Mouse (Mus musculus) hindbrain, postnatal 0 days (tissue): ENCODE measurements around the gene Plcl2. TPM values are rescaled to one million over a fixed set of nuclear protein-coding genes. Genes with fewer than 3 reads are reported as not detected.
A peak's percentile ranks its signal among the peaks of the same experiment; 100 is the strongest.

Experiments
- ATAC-seq: fragments of 200-750 bp; cut with Nextera tagmentation; 2 replicates; pipeline ENCODE4 v1.8.0; 2017; ENCODE audit warnings: mild to moderate bottlenecking, moderate TSS enrichment, moderate library complexity
- DNase-seq: peaks from one replicate; pipeline ENCODE4 v3.0.0-alpha.2; 2015; ENCODE audit warnings: low spot score
- H3K27ac ChIP-seq: fragments of 300-500 bp; sonication (generic); 2 replicates; pipeline ENCODE4 v1.5.1; 2014; ENCODE audit warnings: mild to moderate bottlenecking
- H3K27me3 ChIP-seq: fragments of 300-500 bp; sonication (generic); 2 replicates; pipeline ENCODE4 v1.6.1; 2014; ENCODE audit warnings: low read length, mixed read lengths; ENCODE audit not compliant: insufficient read depth
- H3K36me3 ChIP-seq: fragments of 300-500 bp; sonication (generic); 2 replicates; pipeline ENCODE4 v1.6.1; 2014; ENCODE audit warnings: low read length, mixed read lengths; ENCODE audit not compliant: insufficient read depth
- H3K4me1 ChIP-seq: fragments of 300-500 bp; sonication (generic); 2 replicates; pipeline ENCODE4 v1.6.1; 2014; ENCODE audit warnings: antibody characterized with exemption, low read length, mixed read lengths; ENCODE audit not compliant: insufficient read depth
- H3K4me2 ChIP-seq: fragments of 300-500 bp; sonication (generic); 2 replicates; pipeline ENCODE4 v1.6.1; 2014; ENCODE audit warnings: low read depth, mild to moderate bottlenecking, low read length, moderate library complexity, mixed read lengths
- H3K4me3 ChIP-seq: fragments of 300-500 bp; sonication (generic); 2 replicates; pipeline ENCODE4 v1.5.1; 2014; ENCODE audit warnings: low read length
- H3K9ac ChIP-seq: fragments of 300-500 bp; sonication (generic); replicated peaks from 2 replicates; pipeline ENCODE4 v1.6.1; 2014; ENCODE audit warnings: mild to moderate bottlenecking, low read length, moderate library complexity, mixed read lengths
- H3K9me3 ChIP-seq: fragments of 300-500 bp; sonication (generic); 2 replicates; pipeline ENCODE4 v1.6.1; 2016; ENCODE audit warnings: low read length, mixed read lengths
- CTCF ChIP-seq: IDR thresholded peaks from 2 replicates; pipeline ENCODE4 v1.5.1; 2016; ENCODE audit warnings: antibody characterized with exemption, control low read depth, low read depth
- WGBS: fragments of 180-500 bp; shearing (Covaris S2); extraction: QIAGEN DNeasy Blood & Tissue Kit; methylation state at CpG from one replicate; pipeline ENCODE4 v1.1.7; 2014; 5-methylcytosine and 5-hydroxymethylcytosine counted together
- polyA plus RNA-seq: library from polyadenylated mRNA; unstranded; fragments of >200 nt; fragmentation: Nextera tagmentation; extraction: Ambion mirVana; gene quantifications from 2 replicates; pipeline ENCODE4 v1.2.1, GENCODE M21; 2015
- total RNA-seq: library from RNA; depleted of rRNA; stranded (reverse); fragments of >200 nt; gene quantifications from 2 replicates; pipeline ENCODE4 v1.2.3, GENCODE M21; 2014

The Plcl2 gene
- total and polyA plus RNA-seq, 2 experiments from 2014 or later: 8.3 to 41.2 TPM

GRCm38 (mm10) chr17:50710497-50711222, 201.5 kb downstream of the Plcl2 start:
- WGBS: 48% methylated on average over 7 of the region's 7 CpGs
- 0 out of 2 replicates have a peak, but pooled peaks cover 2% of the 10 kb centered on the region for H3K9me3 ChIP-seq
- H3K4me3 ChIP-seq: no peak overlapping the region
- DNase-seq (peak; percentile 40), ATAC-seq (no peak; the same call in 1 of the 2 replicates)
- H3K4me2 ChIP-seq: no peak overlapping the region
- no peaks in the 10 kb centered on the region for H3K4me1 ChIP-seq
- H3K36me3 ChIP-seq: no peaks in the 10 kb centered on the region
- no peak overlapping the region for H3K27ac ChIP-seq
- no peaks in the 10 kb centered on the region for H3K27me3 ChIP-seq
- TF ChIP-seq CTCF: no peak
- no peak overlapping the region for H3K9ac ChIP-seq

GRCm38 (mm10) chr17:50717586-50717985, 208.4 kb downstream of the Plcl2 start:
- ATAC-seq: no peak
- H3K4me1 ChIP-seq: no peaks in the 10 kb centered on the region
- H3K27me3 ChIP-seq: no peaks in the 10 kb centered on the region
- no peak overlapping the region for H3K4me2 ChIP-seq
- H3K9ac ChIP-seq: no peak overlapping the region
- TF ChIP-seq CTCF: no peak
- H3K9me3 ChIP-seq: 0 out of 2 replicates have a peak, but pooled peaks cover 2% of the 10 kb centered on the region
- DNase-seq: no peak
- H3K4me3 ChIP-seq: no peak overlapping the region
- no peak overlapping the region for H3K27ac ChIP-seq
- 78% methylated on average over 5 of the region's 5 CpGs for WGBS
- H3K36me3 ChIP-seq: no peaks in the 10 kb centered on the region

GRCm38 (mm10) chr17:50724376-50724775, 215.2 kb downstream of the Plcl2 start:
- Histone ChIP-seq H3K27me3 (no peaks in the 10 kb centered on the region), H3K9ac (no peak overlapping the region), H3K4me1 (no peaks in the 10 kb centered on the region), H3K4me3 (no peak overlapping the region), H3K27ac (no peak overlapping the region), H3K9me3 (no peaks in the 10 kb centered on the region), H3K36me3 (no peaks in the 10 kb centered on the region), H3K4me2 (no peak overlapping the region)
- ATAC-seq (no peak), DNase-seq (no peak)
- WGBS: 53% methylated on average over 2 of the region's 2 CpGs
- no peak for TF ChIP-seq CTCF

- H3K4me3 ChIP-seq: no peak overlapping the region
- no peaks in the 10 kb centered on the region for H3K9me3 ChIP-seq
- H3K36me3 ChIP-seq: no peaks in the 10 kb centered on the region
- H3K4me2 ChIP-seq: no peak overlapping the region
- no peak overlapping the region for H3K9ac ChIP-seq
- no peaks in the 10 kb centered on the region for H3K4me1 ChIP-seq
- H3K27me3 ChIP-seq: no peaks in the 10 kb centered on the region
- no peak overlapping the region for H3K27ac ChIP-seq
- TF ChIP-seq CTCF: no peak
- ATAC-seq: no peak
- DNase-seq: no peak
- WGBS: 80% methylated on average over 2 of the region's 2 CpGs
Measured at GRCm38 (mm10) chr17:50726265-50726664, 217.1 kb downstream of the Plcl2 start.

GRCm38 (mm10) chr17:50729031-50729430, 219.8 kb downstream of the Plcl2 start:
- H3K4me3 ChIP-seq: no peak overlapping the region
- H3K9me3 ChIP-seq: no peaks in the 10 kb centered on the region
- WGBS: 100% methylated on average over 2 of the region's 2 CpGs
- no peaks in the 10 kb centered on the region for H3K4me1 ChIP-seq
- no peak overlapping the region for H3K27ac ChIP-seq
- no peaks in the 10 kb centered on the region for H3K27me3 ChIP-seq
- no peak overlapping the region for H3K4me2 ChIP-seq
- H3K36me3 ChIP-seq: no peaks in the 10 kb centered on the region
- no peak overlapping the region for H3K9ac ChIP-seq
- no peak for TF ChIP-seq CTCF
- ATAC-seq: no peak
- DNase-seq: no peak

GRCm38 (mm10) chr17:50729577-50729976, 220.4 kb downstream of the Plcl2 start:
- H3K4me2 ChIP-seq: no peak overlapping the region
- no peak overlapping the region for H3K4me3 ChIP-seq
- ATAC-seq (no peak), DNase-seq (no peak)
- no peaks in the 10 kb centered on the region for H3K27me3 ChIP-seq
- H3K27ac ChIP-seq: no peak overlapping the region
- no peak for TF ChIP-seq CTCF
- no peaks in the 10 kb centered on the region for H3K9me3 ChIP-seq
- no peak overlapping the region for H3K9ac ChIP-seq
- no peaks in the 10 kb centered on the region for H3K36me3 ChIP-seq
- 87% methylated on average over 6 of the region's 6 CpGs for WGBS
- H3K4me1 ChIP-seq: no peaks in the 10 kb centered on the region

GRCm38 (mm10) chr17:50730896-50731295, 221.7 kb downstream of the Plcl2 start:
- DNase-seq: no peak
- Histone ChIP-seq H3K9me3 (no peaks in the 10 kb centered on the region), H3K27me3 (no peaks in the 10 kb centered on the region), H3K27ac (no peak overlapping the region), H3K4me2 (no peak overlapping the region), H3K9ac (no peak overlapping the region), H3K4me3 (no peak overlapping the region), H3K4me1 (peaks cover 8% of the 10 kb centered on the region; the same call in 1 of the 2 replicates), H3K36me3 (no peaks in the 10 kb centered on the region)
- no peak for ATAC-seq
- TF ChIP-seq CTCF: no peak
- WGBS: 87% methylated on average over 2 of the region's 2 CpGs
